Mouse (Mus musculus) megakaryocyte-erythroid progenitor cell, adult 5 weeks (primary cell): ENCODE data around the gene Olfr965. TPM values are rescaled to one million over a fixed set of nuclear protein-coding genes. Genes with fewer than 3 reads are reported as not detected.

ENCODE experiments used
- polyA plus RNA-seq: library from polyadenylated mRNA; stranded (reverse); fragments of >175 nt; gene quantifications from 2 replicates; pipeline ENCODE4 v1.2.3, GENCODE M21; 2012

Gene Olfr965
- 0.10 TPM in 1 of 2 replicates, not detected in the other for polyA plus RNA-seq

GRCm38 (mm10) chr9:39711053-39711452 is at the start of gene Olfr965:
TSS of gene Olfr965 (plus strand) at chr9:39711353.

DNA sequence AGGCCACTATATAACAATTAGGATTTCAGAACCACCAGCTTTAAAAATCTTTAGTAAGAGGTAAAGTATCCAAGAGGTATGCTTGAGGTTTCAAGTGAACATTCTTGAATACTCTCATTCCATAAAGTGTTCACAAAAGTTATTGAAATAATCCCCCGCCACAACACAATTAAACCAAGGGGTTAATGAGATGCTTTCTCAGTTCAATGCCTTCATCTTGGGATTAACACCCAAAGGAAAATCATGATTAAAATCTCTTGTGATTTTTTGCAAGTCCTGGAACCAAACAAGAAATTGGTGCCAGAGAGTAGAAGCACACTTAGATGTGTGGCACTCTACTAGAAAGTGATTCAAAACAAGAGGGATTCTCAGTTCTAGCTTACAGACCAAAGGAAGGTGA is 44.2 kb upstream of the Olfr965 start, which contains the start of gene Olfr963:
Gene Olfr963, plus strand, starts transcription at position 301 of the 400 bp plus-strand sequence.

DNA sequence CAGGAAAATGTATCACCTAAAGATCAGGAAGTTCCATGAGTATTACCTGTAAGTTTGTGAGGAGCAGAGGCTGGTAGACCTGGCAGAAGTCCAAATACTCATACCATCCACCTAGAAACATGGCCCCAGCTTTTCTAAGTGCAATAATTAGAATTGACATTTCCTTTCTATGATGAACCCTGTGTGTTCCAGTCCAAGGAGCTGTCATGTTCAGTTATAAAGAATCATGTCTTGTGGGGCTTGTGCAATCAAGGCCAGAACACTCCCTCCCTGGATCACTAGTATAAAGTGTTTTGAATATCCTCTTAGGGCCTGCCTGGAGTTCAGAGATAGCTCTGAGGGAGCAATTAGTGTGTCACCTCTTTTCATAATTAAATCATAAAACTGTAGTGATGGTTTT is 4.1 kb upstream of the Olfr965 start, which contains the start of gene Olfr149:
Gene Olfr149, minus strand, starts transcription at position 101 of the 400 bp plus-strand sequence.

GRCm38 (mm10) chr9:39730678-39731077 is 19.5 kb downstream of the Olfr965 start, which contains the start of gene Olfr150:
TSS of gene Olfr150 (plus strand) at chr9:39730978.

GRCm38 (mm10) chr9:39745949-39746348 is 34.8 kb downstream of the Olfr965 start, which contains the start of gene Olfr967:
TSS of gene Olfr967 (plus strand) at chr9:39746249.

Other genes with a start within 250 kb of the Olfr965 start
- 0.05 TPM in 1 of 2 replicates, not detected in the other for gene Olfr955, start 239.4 kb upstream of the Olfr965 start, polyA plus RNA-seq
- gene Olfr44, start 217.4 kb upstream of the Olfr965 start, polyA plus RNA-seq: not detected in 2 replicates
- gene Olfr957, start 195.5 kb upstream of the Olfr965 start, polyA plus RNA-seq: not detected in 2 replicates
- gene Olfr958, start 157.3 kb upstream of the Olfr965 start, polyA plus RNA-seq: not detected in 2 replicates
- not detected in 2 replicates for gene Olfr959, start 135.8 kb upstream of the Olfr965 start, polyA plus RNA-seq
- gene AW551984, start 107.0 kb upstream of the Olfr965 start, polyA plus RNA-seq: not detected in 2 replicates
- not detected in 2 replicates for gene Olfr148, start 100.7 kb upstream of the Olfr965 start, polyA plus RNA-seq
- not detected in 2 replicates for gene Olfr960, start 90.0 kb upstream of the Olfr965 start, polyA plus RNA-seq
- not detected in 2 replicates for gene Olfr961, start 66.3 kb upstream of the Olfr965 start, polyA plus RNA-seq
- not detected in 2 replicates for gene Olfr963, start 44.1 kb upstream of the Olfr965 start, polyA plus RNA-seq
- not detected in 2 replicates for gene Olfr149, start 4.2 kb upstream of the Olfr965 start, polyA plus RNA-seq
- not detected in 2 replicates for gene Olfr150, start 19.6 kb downstream of the Olfr965 start, polyA plus RNA-seq
- gene Olfr967, start 34.9 kb downstream of the Olfr965 start, polyA plus RNA-seq: not detected in 2 replicates
- gene Olfr968, start 71.9 kb downstream of the Olfr965 start, polyA plus RNA-seq: not detected in 2 replicates
- gene Olfr969, start 79.6 kb downstream of the Olfr965 start, polyA plus RNA-seq: not detected in 2 replicates
- not detected in 2 replicates for gene Olfr970, start 97.5 kb downstream of the Olfr965 start, polyA plus RNA-seq
- gene Olfr971, start 125.5 kb downstream of the Olfr965 start, polyA plus RNA-seq: not detected in 2 replicates
- gene Olfr972, start 155.1 kb downstream of the Olfr965 start, polyA plus RNA-seq: not detected in 2 replicates
- not detected in 2 replicates for gene Olfr229, start 196.0 kb downstream of the Olfr965 start, polyA plus RNA-seq
- not detected in 2 replicates for gene Olfr974, start 226.1 kb downstream of the Olfr965 start, polyA plus RNA-seq
- not detected in 2 replicates for gene Olfr975, start 240.7 kb downstream of the Olfr965 start, polyA plus RNA-seq
- gene Olfr976, start 249.8 kb downstream of the Olfr965 start, polyA plus RNA-seq: not detected in 2 replicates